Mouse (Mus musculus): Measurements from ENCODE around the gene Ddx1. TPM values are rescaled to one million over a fixed set of nuclear protein-coding genes. Genes with fewer than 3 reads are reported as not detected.
"Not testable (repeated sequence)": the region's sequence is repeated elsewhere in the genome, so short reads cannot be mapped to it uniquely, and the experiment has no call there.

Gene Ddx1
- polyA plus RNA-seq, 1 experiment from 2014 or later, result 89.4 TPM

- H3K4me1 ChIP-seq (ENCODE audit: control insufficient read depth, insufficient read depth, low read length), result no peaks in the 10 kb centered on the region; the same call in 1 of the 2 replicates
- H3K27ac ChIP-seq (ENCODE audit: low read length), result no peak overlapping the region
- H3K27me3 ChIP-seq (ENCODE audit: control insufficient read depth, insufficient read depth, low read length), result no peaks in the 10 kb centered on the region
- no peak overlapping the region for H3K4me3 ChIP-seq (ENCODE audit: low read length)
- no peak overlapping the region for H3K9ac ChIP-seq (ENCODE audit: low read length)
- ATAC-seq (replicated peaks; ENCODE audit: extremely low read depth, insufficient read depth, low FRiP score), result no peak
- H3K4me2 ChIP-seq (ENCODE audit: low read depth, low read length), result no peak overlapping the region
- H3K9me3 ChIP-seq (replicated peaks; ENCODE audit: control insufficient read depth, low read length), result no peaks in the 10 kb centered on the region
- no peaks in the 10 kb centered on the region for H3K36me3 ChIP-seq (ENCODE audit: control insufficient read depth, insufficient read depth)
Measured at GRCm38 (mm10) chr12:13195506-13195905, 53.5 kb downstream of the Ddx1 start.

DNA sequence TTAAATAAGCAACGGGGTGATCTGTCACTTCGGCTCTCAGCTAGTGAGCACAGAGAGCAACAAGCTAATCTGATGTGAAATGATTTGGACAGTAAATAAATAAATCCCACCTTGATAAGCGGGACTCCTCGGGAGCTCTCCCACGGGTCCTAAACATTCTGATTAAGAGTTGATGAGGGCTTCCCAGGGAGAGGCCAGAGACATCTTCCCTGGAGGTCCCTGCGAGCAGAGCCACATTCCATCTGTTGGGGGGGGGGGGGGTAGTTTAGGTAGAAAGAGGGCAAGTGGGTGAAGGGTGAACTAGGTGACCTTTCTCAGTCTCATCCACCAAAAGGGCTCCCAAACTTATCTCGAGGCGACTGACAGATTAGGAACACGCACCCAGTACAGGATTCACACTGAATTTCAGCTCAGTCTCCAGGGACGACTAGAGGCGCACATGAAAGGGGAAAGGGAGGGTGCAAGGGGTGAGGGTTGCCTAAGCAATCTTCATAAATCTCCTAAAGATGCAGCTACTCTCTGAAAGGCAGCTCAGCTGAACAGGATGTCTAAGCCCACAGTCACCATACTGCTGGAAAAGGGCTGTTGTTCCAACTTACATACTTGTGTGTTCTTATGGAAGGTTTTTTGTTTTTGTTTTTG lies 60.8 kb downstream of the Ddx1 start:
- H3K27me3 ChIP-seq (ENCODE audit: control insufficient read depth, insufficient read depth, low read length), result no peaks in the 10 kb centered on the region
- no peaks in the 10 kb centered on the region for H3K4me1 ChIP-seq (ENCODE audit: control insufficient read depth, insufficient read depth, low read length)
- no peak for ATAC-seq (replicated peaks; ENCODE audit: extremely low read depth, insufficient read depth, low FRiP score)
- no peak overlapping the region for H3K9ac ChIP-seq (ENCODE audit: low read length)
- H3K4me2 ChIP-seq (ENCODE audit: low read depth, low read length), result no peak overlapping the region
- 23% methylated on average over 11 of the region's 11 CpGs for WGBS
- H3K27ac ChIP-seq (ENCODE audit: low read length), result no peak overlapping the region
- H3K9me3 ChIP-seq (replicated peaks; ENCODE audit: control insufficient read depth, low read length), result no peaks in the 10 kb centered on the region
- H3K36me3 ChIP-seq (ENCODE audit: control insufficient read depth, insufficient read depth), result no peaks in the 10 kb centered on the region
- H3K4me3 ChIP-seq (ENCODE audit: low read length), result no peak overlapping the region

DNA sequence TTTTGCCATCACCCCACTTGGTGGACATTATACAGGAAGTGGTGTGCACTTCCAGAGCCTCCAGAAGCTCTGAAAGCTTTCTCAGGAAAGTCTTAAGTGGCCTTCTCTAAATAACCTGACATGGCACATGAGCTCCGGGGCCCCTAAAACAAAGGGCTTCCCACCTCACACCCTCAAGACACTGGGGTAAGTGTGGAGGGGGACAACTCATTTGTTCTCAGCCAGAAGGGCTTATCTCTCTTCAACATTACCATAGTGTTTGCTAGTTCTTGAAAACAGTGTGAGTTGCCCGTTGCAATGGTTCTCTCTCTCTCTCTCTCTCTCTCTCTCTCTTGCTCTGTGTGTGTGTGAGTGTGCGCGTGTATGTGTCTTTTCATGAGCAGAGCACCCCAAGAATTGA lies 62.8 kb downstream of the Ddx1 start:
- Histone ChIP-seq H3K9ac (ENCODE audit: low read length) (no peak overlapping the region), H3K4me3 (ENCODE audit: low read length) (no peak overlapping the region), H3K4me2 (ENCODE audit: low read depth, low read length) (no peak overlapping the region), H3K36me3 (ENCODE audit: control insufficient read depth, insufficient read depth) (no peaks in the 10 kb centered on the region), H3K4me1 (ENCODE audit: control insufficient read depth, insufficient read depth, low read length) (peaks cover 3% of the 10 kb centered on the region), H3K9me3 (replicated peaks; ENCODE audit: control insufficient read depth, low read length) (no peaks in the 10 kb centered on the region), H3K27me3 (ENCODE audit: control insufficient read depth, insufficient read depth, low read length) (no peaks in the 10 kb centered on the region), H3K27ac (ENCODE audit: low read length) (no peak overlapping the region)
- WGBS, result 69% methylated on average over 4 of the region's 4 CpGs
- ATAC-seq (replicated peaks; ENCODE audit: extremely low read depth, insufficient read depth, low FRiP score), result no peak

- Histone ChIP-seq H3K9me3 (replicated peaks; ENCODE audit: control insufficient read depth, low read length) (no peaks in the 10 kb centered on the region), H3K27me3 (ENCODE audit: control insufficient read depth, insufficient read depth, low read length) (no peaks in the 10 kb centered on the region), H3K9ac (ENCODE audit: low read length) (no peak overlapping the region), H3K36me3 (ENCODE audit: control insufficient read depth, insufficient read depth) (no peaks in the 10 kb centered on the region), H3K4me3 (ENCODE audit: low read length) (no peak overlapping the region), H3K27ac (ENCODE audit: low read length) (no peak overlapping the region), H3K4me1 (ENCODE audit: control insufficient read depth, insufficient read depth, low read length) (peaks cover 12% of the 10 kb centered on the region), H3K4me2 (ENCODE audit: low read depth, low read length) (no peak overlapping the region)
- WGBS, result 77% methylated on average over 11 of the region's 11 CpGs
- ATAC-seq (replicated peaks; ENCODE audit: extremely low read depth, insufficient read depth, low FRiP score), result no peak
Measured at GRCm38 (mm10) chr12:13184873-13185361, 64.1 kb downstream of the Ddx1 start.

DNA sequence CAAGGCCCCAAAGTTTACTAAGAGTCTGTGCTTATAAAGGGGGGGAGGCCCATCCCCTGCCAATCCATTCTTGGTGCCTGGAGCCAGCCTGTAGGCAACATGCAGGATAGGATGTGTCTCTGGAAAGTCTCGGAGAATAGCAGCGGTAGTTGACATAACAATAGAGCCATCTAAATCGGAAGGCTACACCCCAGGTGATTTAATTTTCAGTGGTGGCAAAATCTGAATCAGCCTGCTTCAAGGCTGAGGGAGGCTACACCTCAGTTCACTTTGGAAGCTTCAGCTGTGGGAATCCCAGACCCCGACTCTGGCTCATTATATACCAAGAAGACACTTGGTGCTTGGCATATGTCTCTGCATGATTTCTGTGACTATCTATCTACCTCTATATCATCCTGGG lies 64.9 kb downstream of the Ddx1 start:
- H3K9ac ChIP-seq (ENCODE audit: low read length); H3K27ac ChIP-seq (ENCODE audit: low read length); H3K27me3 ChIP-seq (ENCODE audit: control insufficient read depth, insufficient read depth, low read length); H3K36me3 ChIP-seq (ENCODE audit: control insufficient read depth, insufficient read depth); H3K4me3 ChIP-seq (ENCODE audit: low read length); H3K4me2 ChIP-seq (ENCODE audit: low read depth, low read length); H3K9me3 ChIP-seq (replicated peaks; ENCODE audit: control insufficient read depth, low read length); ATAC-seq (replicated peaks; ENCODE audit: extremely low read depth, insufficient read depth, low FRiP score): not testable (repeated sequence)
- 81% methylated on average over 4 of the region's 4 CpGs for WGBS
- H3K4me1 ChIP-seq (ENCODE audit: control insufficient read depth, insufficient read depth, low read length), result peaks cover 12% of the 10 kb centered on the region

DNA sequence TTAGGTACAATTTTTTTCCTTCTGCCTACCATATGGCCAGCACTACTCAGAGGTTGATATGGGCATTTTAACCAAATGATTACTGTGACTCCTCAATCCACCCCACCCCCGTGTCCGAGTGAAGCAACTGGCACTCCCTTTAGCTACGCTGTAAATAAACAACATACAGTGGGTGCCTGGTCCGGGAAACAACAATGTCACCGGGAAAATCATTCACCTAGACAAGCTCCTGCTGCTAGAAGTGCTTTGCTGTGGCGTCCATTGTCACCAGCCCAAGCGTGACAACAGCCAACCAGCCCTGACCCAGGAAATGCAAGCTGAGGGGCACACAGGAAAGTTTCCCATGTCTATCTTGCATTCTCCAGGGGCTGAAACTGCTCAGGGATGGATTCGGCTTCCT lies 66.8 kb downstream of the Ddx1 start:
- Histone ChIP-seq H3K4me2 (ENCODE audit: low read depth, low read length) (no peak overlapping the region), H3K27me3 (ENCODE audit: control insufficient read depth, insufficient read depth, low read length) (no peaks in the 10 kb centered on the region), H3K9ac (ENCODE audit: low read length) (no peak overlapping the region), H3K27ac (ENCODE audit: low read length) (no peak overlapping the region), H3K9me3 (replicated peaks; ENCODE audit: control insufficient read depth, low read length) (no peaks in the 10 kb centered on the region), H3K4me3 (ENCODE audit: low read length) (no peak overlapping the region), H3K36me3 (ENCODE audit: control insufficient read depth, insufficient read depth) (no peaks in the 10 kb centered on the region), H3K4me1 (ENCODE audit: control insufficient read depth, insufficient read depth, low read length) (peaks cover 12% of the 10 kb centered on the region)
- WGBS, result 67% methylated on average over 8 of the region's 8 CpGs
- ATAC-seq (replicated peaks; ENCODE audit: extremely low read depth, insufficient read depth, low FRiP score), result no peak

GRCm38 (mm10) chr12:13181721-13182120 lies 67.3 kb downstream of the Ddx1 start:
- 78% methylated on average over 6 of the region's 6 CpGs for WGBS
- H3K9me3 ChIP-seq (replicated peaks; ENCODE audit: control insufficient read depth, low read length), result no peaks in the 10 kb centered on the region
- H3K9ac ChIP-seq (ENCODE audit: low read length), result no peak overlapping the region
- ATAC-seq (replicated peaks; ENCODE audit: extremely low read depth, insufficient read depth, low FRiP score), result no peak
- peaks cover 12% of the 10 kb centered on the region for H3K4me1 ChIP-seq (ENCODE audit: control insufficient read depth, insufficient read depth, low read length)
- H3K27ac ChIP-seq (ENCODE audit: low read length), result peak overlapping the region; percentile 19; the same call in 1 of the 2 replicates
- H3K4me3 ChIP-seq (ENCODE audit: low read length), result no peak overlapping the region
- no peak overlapping the region for H3K4me2 ChIP-seq (ENCODE audit: low read depth, low read length)
- H3K36me3 ChIP-seq (ENCODE audit: control insufficient read depth, insufficient read depth), result no peaks in the 10 kb centered on the region
- no peaks in the 10 kb centered on the region for H3K27me3 ChIP-seq (ENCODE audit: control insufficient read depth, insufficient read depth, low read length)

DNA sequence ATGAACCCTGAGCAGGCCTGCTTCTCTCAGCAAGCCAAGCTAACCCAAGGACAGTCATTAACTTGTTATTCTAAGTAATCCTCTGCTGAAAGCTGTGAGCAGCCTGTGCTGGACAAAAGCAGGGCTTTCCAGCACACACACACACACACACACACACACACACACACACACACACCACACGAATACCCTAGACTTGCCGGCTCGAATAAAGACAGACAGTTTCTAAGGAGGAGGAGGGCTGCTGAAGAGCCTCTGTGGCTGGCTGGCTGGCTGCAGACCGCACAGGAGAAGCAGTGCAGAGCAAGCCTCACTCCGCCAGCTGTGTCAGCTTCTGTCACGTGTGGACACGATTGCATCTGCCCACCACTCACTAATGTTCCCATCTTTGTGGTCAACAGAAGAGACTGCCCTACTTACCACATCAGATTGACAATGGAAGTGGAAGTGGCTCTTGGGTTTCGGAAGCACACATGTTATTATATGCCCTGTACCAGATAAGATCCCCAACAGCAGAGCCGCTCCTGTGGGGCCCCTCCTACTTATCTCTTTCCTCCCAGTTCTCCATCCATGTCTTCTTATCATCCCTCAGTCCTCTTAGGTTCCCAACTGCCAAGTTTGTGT lies 68.2 kb downstream of the Ddx1 start:
- H3K4me1 ChIP-seq (ENCODE audit: control insufficient read depth, insufficient read depth, low read length), result peaks cover 15% of the 10 kb centered on the region
- no peak overlapping the region for H3K4me3 ChIP-seq (ENCODE audit: low read length)
- 9% methylated on average over 9 of the region's 9 CpGs for WGBS
- no peaks in the 10 kb centered on the region for H3K36me3 ChIP-seq (ENCODE audit: control insufficient read depth, insufficient read depth)
- peak overlapping the region; percentile 4; the same call in 1 of the 2 replicates for H3K9ac ChIP-seq (ENCODE audit: low read length)
- H3K9me3 ChIP-seq (replicated peaks; ENCODE audit: control insufficient read depth, low read length), result no peaks in the 10 kb centered on the region
- H3K4me2 ChIP-seq (ENCODE audit: low read depth, low read length), result peak overlapping the region; percentile 27
- no peak overlapping the region; the same call in 1 of the 2 replicates for H3K27ac ChIP-seq (ENCODE audit: low read length)
- no peaks in the 10 kb centered on the region for H3K27me3 ChIP-seq (ENCODE audit: control insufficient read depth, insufficient read depth, low read length)
- ATAC-seq (replicated peaks; ENCODE audit: extremely low read depth, insufficient read depth, low FRiP score), result peak; percentile 67

GRCm38 (mm10) chr12:13180332-13180714 lies 68.7 kb downstream of the Ddx1 start:
- H3K4me3 ChIP-seq (ENCODE audit: low read length), result no peak overlapping the region
- no peak for ATAC-seq (replicated peaks; ENCODE audit: extremely low read depth, insufficient read depth, low FRiP score)
- H3K9ac ChIP-seq (ENCODE audit: low read length), result 0 out of 2 replicates have a peak overlapping the region, but pooled peaks have one; percentile 11
- H3K27ac ChIP-seq (ENCODE audit: low read length), result no peak overlapping the region; the same call in 1 of the 2 replicates
- H3K27me3 ChIP-seq (ENCODE audit: control insufficient read depth, insufficient read depth, low read length), result no peaks in the 10 kb centered on the region
- H3K4me1 ChIP-seq (ENCODE audit: control insufficient read depth, insufficient read depth, low read length), result peaks cover 15% of the 10 kb centered on the region
- H3K9me3 ChIP-seq (replicated peaks; ENCODE audit: control insufficient read depth, low read length), result no peaks in the 10 kb centered on the region
- H3K36me3 ChIP-seq (ENCODE audit: control insufficient read depth, insufficient read depth), result no peaks in the 10 kb centered on the region
- H3K4me2 ChIP-seq (ENCODE audit: low read depth, low read length), result peak overlapping the region; percentile 27; the same call in 1 of the 2 replicates
